Mouse (Mus musculus): ENCODE measurements around the gene Map7d1.

The Map7d1 gene

GRCm38 (mm10) chr4:126256131-126256791 lies at the start of gene Map7d1:
Map7d1 (minus strand) TSS chr4:126256343.
- peak; percentile 58 for DNase-seq (ENCODE audit: extremely low read depth, low read depth)

GRCm38 (mm10) chr4:126305428-126305827 lies 49.3 kb upstream of the Map7d1 start:
- no peak for DNase-seq (ENCODE audit: extremely low read depth, low read depth)

GRCm38 (mm10) chr4:126303877-126304276 lies 47.7 kb upstream of the Map7d1 start:
- no peak for DNase-seq (ENCODE audit: extremely low read depth, low read depth)

- no peak for DNase-seq (ENCODE audit: extremely low read depth, low read depth)
These were observed 45.6 kb upstream of the Map7d1 start for GRCm38 (mm10) chr4:126301584-126302309.

- DNase-seq (ENCODE audit: extremely low read depth, low read depth) = no peak
These were observed 44.9 kb upstream of the Map7d1 start for GRCm38 (mm10) chr4:126300916-126301583.

GRCm38 (mm10) chr4:126296617-126297101 lies 40.5 kb upstream of the Map7d1 start:
- DNase-seq (ENCODE audit: extremely low read depth, low read depth) = no peak

- no peak for DNase-seq (ENCODE audit: extremely low read depth, low read depth)
These were observed 39.8 kb upstream of the Map7d1 start for GRCm38 (mm10) chr4:126295937-126296336.

- DNase-seq (ENCODE audit: extremely low read depth, low read depth) = no peak
These were observed 39.0 kb upstream of the Map7d1 start for GRCm38 (mm10) chr4:126295152-126295551.

- no peak for DNase-seq (ENCODE audit: extremely low read depth, low read depth)
These were observed 35.1 kb upstream of the Map7d1 start for GRCm38 (mm10) chr4:126291196-126291595.

GRCm38 (mm10) chr4:126290314-126290713 lies 34.2 kb upstream of the Map7d1 start:
- DNase-seq (ENCODE audit: extremely low read depth, low read depth) = no peak

GRCm38 (mm10) chr4:126288085-126288666 lies 32.0 kb upstream of the Map7d1 start:
- no peak for DNase-seq (ENCODE audit: extremely low read depth, low read depth)

GRCm38 (mm10) chr4:126287302-126287995 lies 31.3 kb upstream of the Map7d1 start:
- DNase-seq (ENCODE audit: extremely low read depth, low read depth) = no peak

- no peak for DNase-seq (ENCODE audit: extremely low read depth, low read depth)
These were observed 30.3 kb upstream of the Map7d1 start, which contains the start of gene Col8a2 for GRCm38 (mm10) chr4:126286492-126286891. Col8a2 (plus strand) TSS chr4:126286793.

- DNase-seq (ENCODE audit: extremely low read depth, low read depth) = no peak
These were observed 27.4 kb upstream of the Map7d1 start for GRCm38 (mm10) chr4:126283582-126283981.

GRCm38 (mm10) chr4:126281706-126282105 lies 25.6 kb upstream of the Map7d1 start:
- no peak for DNase-seq (ENCODE audit: extremely low read depth, low read depth)

GRCm38 (mm10) chr4:126278961-126279360 lies 22.8 kb upstream of the Map7d1 start:
- no peak for DNase-seq (ENCODE audit: extremely low read depth, low read depth)

GRCm38 (mm10) chr4:126278565-126278915 lies 22.4 kb upstream of the Map7d1 start:
- DNase-seq (ENCODE audit: extremely low read depth, low read depth) = no peak

- no peak for DNase-seq (ENCODE audit: extremely low read depth, low read depth)
These were observed 21.9 kb upstream of the Map7d1 start for GRCm38 (mm10) chr4:126277906-126278564.

- DNase-seq (ENCODE audit: extremely low read depth, low read depth) = no peak
These were observed 19.6 kb upstream of the Map7d1 start for GRCm38 (mm10) chr4:126275681-126276131.

- no peak for DNase-seq (ENCODE audit: extremely low read depth, low read depth)
These were observed 18.9 kb upstream of the Map7d1 start for GRCm38 (mm10) chr4:126275081-126275480.

- no peak for DNase-seq (ENCODE audit: extremely low read depth, low read depth)
These were observed 17.6 kb upstream of the Map7d1 start for GRCm38 (mm10) chr4:126273753-126274152.
